Mouse (Mus musculus) limb, embryonic 10.5 days (tissue): ENCODE results near the gene Lhfpl2. TPM values are rescaled to one million over a fixed set of nuclear protein-coding genes. Genes with fewer than 3 reads are reported as not detected.

Experiments
- DNase-seq: peaks from one replicate; pipeline ENCODE4 v3.0.0-alpha.2; 2017; ENCODE audit warnings: low spot score
- H3K27ac ChIP-seq: fragments of 300-500 bp; sonication (generic); 2 replicates; pipeline ENCODE4 v1.5.1; 2016; ENCODE audit warnings: mild to moderate bottlenecking
- H3K27me3 ChIP-seq: fragments of 300-500 bp; sonication (generic); 2 replicates; pipeline ENCODE4 v1.6.1; 2016; ENCODE audit warnings: low read depth, mild to moderate bottlenecking; ENCODE audit not compliant: poor library complexity, severe bottlenecking
- H3K36me3 ChIP-seq: fragments of 300-500 bp; sonication (generic); 2 replicates; pipeline ENCODE4 v1.6.1; 2016; ENCODE audit warnings: mild to moderate bottlenecking, moderate library complexity
- H3K4me1 ChIP-seq: fragments of 300-500 bp; sonication (generic); 2 replicates; pipeline ENCODE4 v1.6.1; 2016
- H3K4me3 ChIP-seq: fragments of 300-500 bp; sonication (generic); 2 replicates; pipeline ENCODE4 v1.5.1; 2016; ENCODE audit warnings: mild to moderate bottlenecking, moderate library complexity
- H3K9me3 ChIP-seq: fragments of 300-500 bp; sonication (generic); replicated peaks from 2 replicates; pipeline ENCODE4 v1.6.1; 2016; ENCODE audit warnings: mild to moderate bottlenecking
- WGBS: fragments of 180-500 bp; shearing (Covaris S2); methylation state at CpG from one replicate; pipeline ENCODE4 v1.1.7; 2016; 5-methylcytosine and 5-hydroxymethylcytosine counted together
- polyA plus RNA-seq: library from polyadenylated mRNA; unstranded; fragments of >200 nt; fragmentation: Nextera tagmentation; extraction: Ambion mirVana; gene quantifications from 2 replicates; pipeline ENCODE4 v1.2.1, GENCODE M21; 2016

Gene Lhfpl2
- polyA plus RNA-seq, 1 experiment from 2014 or later: 44.0 TPM

DNA sequence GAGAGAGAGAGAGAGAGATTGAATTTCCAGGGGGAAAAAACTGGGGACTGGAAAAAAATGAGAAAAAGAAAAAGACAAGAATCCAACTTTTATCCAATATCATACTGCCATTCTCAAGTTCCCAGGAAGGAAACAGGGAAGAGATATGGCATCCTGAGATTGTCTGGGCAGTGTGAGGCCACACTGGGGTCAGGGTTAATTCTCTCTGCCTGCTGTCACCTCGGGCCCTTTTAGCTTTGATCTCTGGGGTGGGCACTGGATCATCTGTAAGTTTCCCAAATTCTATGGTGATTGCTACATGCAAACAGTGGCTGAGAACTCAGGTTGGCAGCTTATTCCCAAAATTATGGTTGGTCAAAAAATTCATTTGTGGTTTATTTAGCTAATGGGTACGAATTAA lies 33.8 kb downstream of the Lhfpl2 start:
- no peaks in the 10 kb centered on the region for H3K27me3 ChIP-seq
- peaks cover 33% of the 10 kb centered on the region for H3K4me1 ChIP-seq
- DNase-seq: no peak
- peaks cover 21% of the 10 kb centered on the region for H3K36me3 ChIP-seq
- H3K4me3 ChIP-seq: no peak overlapping the region
- H3K9me3 ChIP-seq: no peaks in the 10 kb centered on the region
- no peak overlapping the region for H3K27ac ChIP-seq
- WGBS: 42% methylated on average over 2 of the region's 2 CpGs

- 85% methylated on average over 4 of the region's 4 CpGs for WGBS
- Histone ChIP-seq H3K27ac (no peak overlapping the region), H3K4me1 (peaks cover 52% of the 10 kb centered on the region), H3K9me3 (no peaks in the 10 kb centered on the region), H3K4me3 (no peak overlapping the region), H3K36me3 (peaks cover 8% of the 10 kb centered on the region; the same call in 1 of the 2 replicates), H3K27me3 (no peaks in the 10 kb centered on the region)
- no peak for DNase-seq
Measured at GRCm38 (mm10) chr13:94094176-94094575, 36.6 kb downstream of the Lhfpl2 start.

DNA sequence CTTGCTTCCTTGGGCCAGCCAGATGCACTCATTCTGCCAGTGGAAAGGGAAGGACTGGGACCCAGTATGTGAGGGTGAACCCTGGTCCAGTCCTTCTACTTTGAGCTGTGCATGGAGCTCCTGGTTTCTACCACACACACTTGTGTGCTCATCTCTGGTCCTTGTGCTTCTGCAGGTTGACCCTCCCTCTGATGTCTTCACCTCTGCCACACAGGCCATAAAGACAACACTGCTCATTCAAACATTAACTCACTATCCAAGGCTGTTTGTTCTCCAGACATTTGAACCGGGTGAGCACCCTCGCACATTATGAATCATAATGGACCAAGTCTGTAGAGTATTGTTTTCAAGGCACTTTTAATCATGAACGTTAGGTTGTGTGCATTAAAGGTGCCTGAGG lies 37.0 kb downstream of the Lhfpl2 start:
- WGBS: 78% methylated on average over 3 of the region's 3 CpGs
- Histone ChIP-seq H3K36me3 (peaks cover 8% of the 10 kb centered on the region; the same call in 1 of the 2 replicates), H3K4me1 (peaks cover 52% of the 10 kb centered on the region), H3K27me3 (no peaks in the 10 kb centered on the region), H3K9me3 (no peaks in the 10 kb centered on the region), H3K4me3 (no peak overlapping the region), H3K27ac (no peak overlapping the region)
- no peak for DNase-seq

DNA sequence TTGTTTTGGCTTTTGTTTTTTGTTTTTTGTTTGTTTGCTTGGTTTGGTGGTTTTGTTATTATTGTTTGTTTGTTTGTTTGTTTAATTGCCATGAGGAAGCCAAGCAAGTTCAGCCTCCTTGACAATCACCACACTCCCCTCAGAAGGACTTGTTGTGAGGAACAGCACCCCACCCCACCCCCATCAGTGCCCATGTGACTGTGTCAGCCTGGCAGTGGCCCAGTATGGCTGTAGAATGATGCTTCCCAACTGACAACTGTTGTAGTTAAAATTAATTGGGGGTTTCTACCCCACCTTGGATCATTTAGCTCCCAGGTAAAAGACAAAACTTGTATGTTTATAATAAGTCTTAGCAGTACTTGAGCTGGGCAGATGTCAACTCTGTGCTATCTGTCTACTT lies 37.6 kb downstream of the Lhfpl2 start:
- H3K4me1 ChIP-seq: peaks cover 54% of the 10 kb centered on the region
- no peak for DNase-seq
- H3K27ac ChIP-seq: no peak overlapping the region
- no peak overlapping the region for H3K4me3 ChIP-seq
- no peaks in the 10 kb centered on the region for H3K9me3 ChIP-seq
- H3K36me3 ChIP-seq: peaks cover 8% of the 10 kb centered on the region; the same call in 1 of the 2 replicates
- no peaks in the 10 kb centered on the region for H3K27me3 ChIP-seq

- Histone ChIP-seq H3K4me3 (no peak overlapping the region), H3K36me3 (peaks cover 14% of the 10 kb centered on the region), H3K9me3 (no peaks in the 10 kb centered on the region), H3K27ac (no peak overlapping the region), H3K27me3 (no peaks in the 10 kb centered on the region), H3K4me1 (peaks cover 60% of the 10 kb centered on the region)
- 69% methylated on average over 2 of the region's 2 CpGs for WGBS
- no peak for DNase-seq
Measured at GRCm38 (mm10) chr13:94097667-94098066, 40.1 kb downstream of the Lhfpl2 start.

DNA sequence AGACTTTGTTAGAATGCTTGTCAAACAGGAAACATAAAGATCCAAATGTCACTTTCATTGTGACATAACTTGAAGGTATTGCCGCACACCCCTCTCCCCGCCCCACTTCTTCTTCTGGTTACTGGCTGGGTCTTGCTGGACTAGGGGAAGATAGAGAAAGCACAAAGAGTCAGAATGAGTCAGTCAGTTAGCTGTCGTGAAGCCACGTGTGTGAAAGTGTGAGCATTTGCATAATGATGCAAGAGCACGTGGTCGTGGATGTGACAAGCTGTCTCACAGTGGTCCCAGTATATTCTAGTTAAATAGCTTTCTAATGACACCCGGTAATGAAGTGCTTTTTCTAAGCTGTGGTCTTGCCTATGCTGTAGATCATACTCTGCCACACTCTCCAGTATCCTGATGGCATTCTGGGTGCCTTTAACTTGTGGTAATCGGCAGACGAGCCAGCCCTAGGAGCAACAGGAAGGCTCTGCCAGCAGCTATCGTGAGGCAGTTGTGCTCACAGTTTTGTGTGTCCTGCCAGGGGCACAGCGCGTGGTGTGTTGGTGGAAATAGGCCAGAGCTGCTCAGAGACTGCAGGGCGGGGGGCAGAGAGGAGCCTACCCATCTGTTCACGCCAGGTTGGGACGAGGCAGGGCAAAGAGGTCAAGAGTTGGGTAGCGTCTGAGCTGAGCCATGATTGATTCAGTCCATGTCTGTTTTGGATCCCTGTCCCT lies 40.9 kb downstream of the Lhfpl2 start:
- DNase-seq: no peak
- Histone ChIP-seq H3K27me3 (no peaks in the 10 kb centered on the region), H3K36me3 (peaks cover 17% of the 10 kb centered on the region), H3K4me3 (no peak overlapping the region), H3K4me1 (peaks cover 60% of the 10 kb centered on the region), H3K9me3 (no peaks in the 10 kb centered on the region), H3K27ac (peak overlapping the region; percentile 19; the same call in 1 of the 2 replicates)
- WGBS: 60% methylated on average over 16 of the region's 16 CpGs

DNA sequence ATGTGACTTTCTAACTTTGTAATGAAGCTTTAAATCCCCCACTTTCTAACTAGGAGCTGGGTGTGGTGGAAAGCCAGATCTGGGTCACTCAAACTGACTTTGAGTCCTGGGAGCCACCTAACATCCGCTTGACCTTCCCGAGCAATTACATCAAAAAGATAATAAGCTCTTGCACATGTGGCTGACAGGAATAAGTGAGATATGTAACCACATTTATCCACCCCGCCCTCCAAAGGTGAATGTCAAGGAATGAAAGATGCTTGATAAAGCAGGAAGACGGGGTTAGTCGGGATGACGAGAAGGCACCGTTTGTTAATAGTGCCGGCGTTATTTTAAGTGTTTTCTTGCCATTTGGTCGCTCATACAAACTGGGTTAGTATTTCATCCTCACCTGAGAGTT lies 41.5 kb downstream of the Lhfpl2 start:
- no peak overlapping the region for H3K4me3 ChIP-seq
- H3K27ac ChIP-seq: peak overlapping the region; percentile 19; the same call in 1 of the 2 replicates
- WGBS: 85% methylated on average over 10 of the region's 10 CpGs
- H3K4me1 ChIP-seq: peaks cover 57% of the 10 kb centered on the region
- H3K27me3 ChIP-seq: no peaks in the 10 kb centered on the region
- DNase-seq: no peak
- H3K9me3 ChIP-seq: no peaks in the 10 kb centered on the region
- H3K36me3 ChIP-seq: peaks cover 23% of the 10 kb centered on the region

- H3K36me3 ChIP-seq: peaks cover 28% of the 10 kb centered on the region
- no peaks in the 10 kb centered on the region for H3K27me3 ChIP-seq
- H3K4me1 ChIP-seq: peaks cover 59% of the 10 kb centered on the region
- H3K9me3 ChIP-seq: no peaks in the 10 kb centered on the region
- no peak for DNase-seq
- WGBS: 81% methylated on average over 3 of the region's 3 CpGs
- H3K27ac ChIP-seq: no peak overlapping the region
- no peak overlapping the region for H3K4me3 ChIP-seq
Measured at GRCm38 (mm10) chr13:94100361-94100760, 42.8 kb downstream of the Lhfpl2 start.

DNA sequence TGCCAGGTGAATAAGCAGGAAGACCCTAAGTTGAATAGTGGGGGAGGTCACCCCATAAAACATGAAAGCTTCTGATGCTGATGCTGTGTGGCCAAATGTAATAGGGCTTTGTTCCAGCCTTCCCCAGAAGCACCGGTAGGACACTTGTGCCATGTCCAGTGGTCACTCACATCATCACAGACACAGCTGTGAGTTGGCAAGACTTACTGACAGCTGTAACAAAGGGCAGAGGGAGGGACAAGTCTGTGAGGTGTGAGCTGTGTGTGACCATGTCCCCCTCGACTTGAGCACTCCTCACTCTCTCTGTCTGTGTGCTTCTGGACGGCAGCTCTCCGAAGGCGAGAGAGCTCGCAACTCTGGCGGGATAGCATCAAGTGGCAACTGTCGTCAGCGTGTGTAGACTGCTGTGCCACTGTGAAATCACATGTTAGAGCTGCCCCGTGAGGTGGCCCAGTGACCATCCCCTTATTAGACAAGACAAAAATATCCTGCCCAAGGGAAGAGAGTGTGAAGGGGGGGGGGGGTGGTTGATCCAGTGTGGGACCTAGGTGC lies 43.5 kb downstream of the Lhfpl2 start:
- peaks cover 64% of the 10 kb centered on the region for H3K4me1 ChIP-seq

DNA sequence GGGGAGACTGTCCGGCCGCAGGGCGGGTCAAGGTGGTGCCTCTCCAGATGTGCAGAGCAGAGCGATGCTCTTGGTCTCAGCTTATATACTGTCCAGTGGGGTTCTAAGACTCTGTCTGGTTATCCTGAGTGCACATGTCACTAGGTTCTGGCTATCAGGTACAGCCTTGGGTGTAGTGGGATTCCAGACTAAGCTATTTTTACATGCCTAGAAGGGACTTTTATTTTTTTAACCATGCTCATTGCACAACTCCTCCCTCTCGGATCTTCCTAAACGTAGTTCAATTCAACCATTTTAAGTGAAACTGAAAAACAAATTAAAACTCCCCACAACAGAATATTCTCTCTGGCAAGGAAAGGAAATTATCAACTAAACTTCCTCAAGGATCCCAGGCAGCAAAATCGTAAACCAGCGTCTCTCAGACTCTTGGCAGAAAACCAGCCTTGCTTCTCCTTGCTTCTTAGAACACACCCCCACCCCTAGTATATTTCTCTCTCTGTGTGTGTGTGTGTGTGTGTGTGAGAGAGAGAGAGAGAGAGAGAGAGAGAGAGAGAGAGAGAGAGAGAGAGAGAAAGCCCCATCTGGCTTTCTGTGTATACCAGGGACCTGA lies 47.4 kb downstream of the Lhfpl2 start:
- H3K36me3 ChIP-seq: peaks cover 38% of the 10 kb centered on the region
- peaks cover 40% of the 10 kb centered on the region for H3K4me1 ChIP-seq
- DNase-seq: no peak
- H3K9me3 ChIP-seq: no peaks in the 10 kb centered on the region
- H3K27me3 ChIP-seq: no peaks in the 10 kb centered on the region
- 90% methylated on average over 8 of the region's 8 CpGs for WGBS
- no peak overlapping the region for H3K4me3 ChIP-seq
- no peak overlapping the region for H3K27ac ChIP-seq

More for the DNA sequence above, 43.5 kb downstream of the Lhfpl2 start:
- Histone ChIP-seq H3K27me3 (no peaks in the 10 kb centered on the region), H3K9me3 (no peaks in the 10 kb centered on the region), H3K27ac (peak overlapping the region; percentile 31; the same call in 1 of the 2 replicates), H3K4me3 (no peak overlapping the region), H3K36me3 (peaks cover 29% of the 10 kb centered on the region)
- DNase-seq: no peak
- 83% methylated on average over 10 of the region's 10 CpGs for WGBS

- no peak for DNase-seq
- Histone ChIP-seq H3K9me3 (no peaks in the 10 kb centered on the region), H3K27ac (no peak overlapping the region), H3K27me3 (no peaks in the 10 kb centered on the region), H3K4me1 (peaks cover 26% of the 10 kb centered on the region), H3K36me3 (peaks cover 42% of the 10 kb centered on the region), H3K4me3 (no peak overlapping the region)
- 87% methylated on average over 8 of the region's 8 CpGs for WGBS
Measured at GRCm38 (mm10) chr13:94106431-94106830, 48.8 kb downstream of the Lhfpl2 start.

GRCm38 (mm10) chr13:94106983-94107382 lies 49.4 kb downstream of the Lhfpl2 start:
- Histone ChIP-seq H3K4me1 (peaks cover 20% of the 10 kb centered on the region), H3K4me3 (no peak overlapping the region), H3K36me3 (peaks cover 47% of the 10 kb centered on the region), H3K27ac (no peak overlapping the region), H3K9me3 (no peaks in the 10 kb centered on the region), H3K27me3 (no peaks in the 10 kb centered on the region)
- 86% methylated on average over 7 of the region's 7 CpGs for WGBS
- DNase-seq: no peak

GRCm38 (mm10) chr13:94110556-94110955 lies 53.0 kb downstream of the Lhfpl2 start:
- DNase-seq: no peak
- WGBS: 93% methylated on average over 8 of the region's 8 CpGs
- Histone ChIP-seq H3K4me3 (no peak overlapping the region), H3K36me3 (peaks cover 40% of the 10 kb centered on the region), H3K27ac (no peak overlapping the region), H3K27me3 (no peaks in the 10 kb centered on the region), H3K4me1 (peaks cover 27% of the 10 kb centered on the region), H3K9me3 (no peaks in the 10 kb centered on the region)
